Mouse (Mus musculus): ENCODE results near the gene Dph1. TPM values are rescaled to one million over a fixed set of nuclear protein-coding genes. Genes with fewer than 3 reads are reported as not detected.
A peak's percentile ranks its signal among the peaks of the same experiment; 100 is the strongest.

Gene Dph1
- polyA plus RNA-seq, 1 experiment from 2014 or later = 17.2 TPM

MicroRNA genes within 50 kb of the gene (microRNA counts, 519-probe panel; counts per million panel counts)
- microRNA mmu-miR-132 (2,679 counts per million, percentile 62 among the panel's probes with 10 or more counts), microRNA mmu-miR-212 (not detected)

Small RNA genes within 50 kb of the gene (microRNA-seq; reads per million reads assigned to microRNA genes)
- gene Mir132 = 228 reads per million, percentile 61 among the genes with 10 or more reads in this experiment
- 22.3 reads per million, percentile 34 among the genes with 10 or more reads in this experiment for gene Mir212

Other genes starting within 250 kb of the Dph1 start
- 11.0 and 18.0 TPM in 2 replicates for gene Hic1, start 21.7 kb downstream of the Dph1 start, polyA plus RNA-seq (2015; fragmentation: Nextera tagmentation; extraction: Ambion mirVana)
- 14.4 and 17.5 TPM in 2 replicates for gene Ovca2, start 12.4 kb downstream of the Dph1 start, polyA plus RNA-seq (2015; fragmentation: Nextera tagmentation; extraction: Ambion mirVana)
- 12.4 and 13.1 TPM in 2 replicates for gene Rtn4rl1, start 2.5 kb upstream of the Dph1 start, polyA plus RNA-seq (2015; fragmentation: Nextera tagmentation; extraction: Ambion mirVana)
- 83.6 and 86.2 TPM in 2 replicates for gene Rpa1, start 157.1 kb upstream of the Dph1 start, polyA plus RNA-seq (2015; fragmentation: Nextera tagmentation; extraction: Ambion mirVana)
- gene Smyd4, start 157.2 kb upstream of the Dph1 start, polyA plus RNA-seq (2015; fragmentation: Nextera tagmentation; extraction: Ambion mirVana) = 12.3 and 13.4 TPM in 2 replicates
- gene Serpinf1, start 231.5 kb upstream of the Dph1 start, polyA plus RNA-seq (2015; fragmentation: Nextera tagmentation; extraction: Ambion mirVana) = 34.7 and 54.2 TPM in 2 replicates
- gene Serpinf2, start 248.3 kb upstream of the Dph1 start, polyA plus RNA-seq (2015; fragmentation: Nextera tagmentation; extraction: Ambion mirVana) = 0.35 and 4.3 TPM in 2 replicates

Measured in heart, embryonic 15.5 days (tissue).